Mouse (Mus musculus): ENCODE measurements around the gene Ube2o. TPM values are rescaled to one million over a fixed set of nuclear protein-coding genes. Genes with fewer than 3 reads are reported as not detected.

Gene Ube2o
- polyA plus RNA-seq (2014; fragmentation: Illumina TruSeq; extraction: RNeasy Lipid Tissue Mini Kit (QIAGEN cat#74804); ENCODE audit: low read depth, low replicate concordance) = 1.8 TPM

GRCm38 (mm10) chr11:116581376-116581814, at the start of gene Ube2o:
Gene Ube2o, minus strand, starts transcription at chr11:116581447.

GRCm38 (mm10) chr11:116626299-116627071, 45.2 kb upstream of the Ube2o start, which contains the start of gene Rhbdf2:
Gene Rhbdf2, minus strand, starts transcription at chr11:116627019.

GRCm38 (mm10) chr11:116586310-116586709, 5.1 kb upstream of the Ube2o start, which contains the start of gene Aanat:
Gene Aanat, plus strand, starts transcription at chr11:116586432.

GRCm38 (mm10) chr11:116530187-116531147, 50.8 kb downstream of the Ube2o start, which contains the start of gene Sphk1:
Gene Sphk1, plus strand, starts transcription at chr11:116530925.

GRCm38 (mm10) chr11:116493795-116494252, 87.4 kb downstream of the Ube2o start, which contains the start of gene Prpsap1:
Gene Prpsap1, minus strand, starts transcription at chr11:116494202.

Other genes with a start within 250 kb of the Ube2o start
- gene Foxj1, start 246.0 kb downstream of the Ube2o start, polyA plus RNA-seq (2014; fragmentation: Illumina TruSeq; extraction: RNeasy Lipid Tissue Mini Kit (QIAGEN cat#74804); ENCODE audit: low read depth, low replicate concordance) = not detected
- 0.76 TPM for gene Rnf157, start 168.4 kb downstream of the Ube2o start, polyA plus RNA-seq (2014; fragmentation: Illumina TruSeq; extraction: RNeasy Lipid Tissue Mini Kit (QIAGEN cat#74804); ENCODE audit: low read depth, low replicate concordance)
- gene Ubald2, start 147.4 kb downstream of the Ube2o start, polyA plus RNA-seq (2014; fragmentation: Illumina TruSeq; extraction: RNeasy Lipid Tissue Mini Kit (QIAGEN cat#74804); ENCODE audit: low read depth, low replicate concordance) = 18.4 TPM
- not detected for gene Qrich2, start 115.2 kb downstream of the Ube2o start, polyA plus RNA-seq (2014; fragmentation: Illumina TruSeq; extraction: RNeasy Lipid Tissue Mini Kit (QIAGEN cat#74804); ENCODE audit: low read depth, low replicate concordance)
- 45.0 TPM for gene Prpsap1, start 87.2 kb downstream of the Ube2o start, polyA plus RNA-seq (2014; fragmentation: Illumina TruSeq; extraction: RNeasy Lipid Tissue Mini Kit (QIAGEN cat#74804); ENCODE audit: low read depth, low replicate concordance)
- gene Sphk1, start 50.5 kb downstream of the Ube2o start, polyA plus RNA-seq (2014; fragmentation: Illumina TruSeq; extraction: RNeasy Lipid Tissue Mini Kit (QIAGEN cat#74804); ENCODE audit: low read depth, low replicate concordance) = not detected
- gene Aanat, start 5.0 kb upstream of the Ube2o start, polyA plus RNA-seq (2014; fragmentation: Illumina TruSeq; extraction: RNeasy Lipid Tissue Mini Kit (QIAGEN cat#74804); ENCODE audit: low read depth, low replicate concordance) = not detected
- 0.16 TPM for gene Rhbdf2, start 45.6 kb upstream of the Ube2o start, polyA plus RNA-seq (2014; fragmentation: Illumina TruSeq; extraction: RNeasy Lipid Tissue Mini Kit (QIAGEN cat#74804); ENCODE audit: low read depth, low replicate concordance)
- gene Prcd, start 72.1 kb upstream of the Ube2o start, polyA plus RNA-seq (2014; fragmentation: Illumina TruSeq; extraction: RNeasy Lipid Tissue Mini Kit (QIAGEN cat#74804); ENCODE audit: low read depth, low replicate concordance) = not detected
- 1.2 TPM for gene Cygb, start 72.9 kb upstream of the Ube2o start, polyA plus RNA-seq (2014; fragmentation: Illumina TruSeq; extraction: RNeasy Lipid Tissue Mini Kit (QIAGEN cat#74804); ENCODE audit: low read depth, low replicate concordance)
- gene St6galnac1, start 194.1 kb upstream of the Ube2o start, polyA plus RNA-seq (2014; fragmentation: Illumina TruSeq; extraction: RNeasy Lipid Tissue Mini Kit (QIAGEN cat#74804); ENCODE audit: low read depth, low replicate concordance) = not detected
- 8.5 TPM for gene Mxra7, start 246.6 kb upstream of the Ube2o start, polyA plus RNA-seq (2014; fragmentation: Illumina TruSeq; extraction: RNeasy Lipid Tissue Mini Kit (QIAGEN cat#74804); ENCODE audit: low read depth, low replicate concordance)